Mouse (Mus musculus) stomach, postnatal 0 days (tissue): ENCODE results near the gene Aplp2. TPM values are rescaled to one million over a fixed set of nuclear protein-coding genes. Genes with fewer than 3 reads are reported as not detected.
A peak's percentile ranks its signal among the peaks of the same experiment; 100 is the strongest.

ENCODE experiments used
- ATAC-seq: fragments of 200-750 bp; cut with Nextera tagmentation; 2 replicates; pipeline ENCODE4 v1.8.0; 2017; ENCODE audit not compliant: low FRiP score, low TSS enrichment
- DNase-seq: peaks from one replicate; pipeline ENCODE4 v3.0.0-alpha.2; 2016; ENCODE audit warnings: low spot score
- H3K27ac ChIP-seq: fragments of 300-500 bp; sonication (generic); replicated peaks from 2 replicates; pipeline ENCODE4 v1.5.1; 2014; ENCODE audit warnings: mild to moderate bottlenecking, control low read depth
- H3K27me3 ChIP-seq: fragments of 300-500 bp; sonication (generic); 2 replicates; pipeline ENCODE4 v1.6.1; 2014; ENCODE audit warnings: low read length; ENCODE audit not compliant: control insufficient read depth, insufficient read depth
- H3K36me3 ChIP-seq: fragments of 300-500 bp; sonication (generic); 2 replicates; pipeline ENCODE4 v1.6.1; 2014; ENCODE audit warnings: low read length, mixed read lengths; ENCODE audit not compliant: control insufficient read depth, insufficient read depth
- H3K4me1 ChIP-seq: fragments of 300-500 bp; sonication (generic); replicated peaks from 2 replicates; pipeline ENCODE4 v1.6.1; 2014; ENCODE audit warnings: antibody characterized with exemption; ENCODE audit not compliant: control insufficient read depth, insufficient read depth
- H3K4me2 ChIP-seq: fragments of 300-500 bp; sonication (generic); replicated peaks from 2 replicates; pipeline ENCODE4 v1.6.1; 2014; ENCODE audit warnings: low read depth, mild to moderate bottlenecking, control low read depth, moderate library complexity
- H3K4me3 ChIP-seq: fragments of 300-500 bp; sonication (generic); 2 replicates; pipeline ENCODE4 v1.5.1; 2014; ENCODE audit warnings: low read depth, low read length, control low read depth
- H3K9ac ChIP-seq: fragments of 300-500 bp; sonication (generic); 2 replicates; pipeline ENCODE4 v1.6.1; 2014; ENCODE audit warnings: mild to moderate bottlenecking, low read length, control low read depth, mixed read lengths
- H3K9me3 ChIP-seq: fragments of 300-500 bp; sonication (generic); 2 replicates; pipeline ENCODE4 v1.6.1; 2016; ENCODE audit warnings: low read length; ENCODE audit not compliant: control insufficient read depth
- CTCF ChIP-seq: IDR thresholded peaks from 2 replicates; pipeline ENCODE4 v1.5.1; 2016; ENCODE audit warnings: antibody characterized with exemption, low read depth, mild to moderate bottlenecking, moderate library complexity
- EP300 ChIP-seq: optimal IDR thresholded peaks from 2 replicates; pipeline ENCODE3; 2016; ENCODE audit warnings: antibody characterized with exemption
- WGBS: fragments of 180-500 bp; shearing (Covaris S2); extraction: QIAGEN DNeasy Blood & Tissue Kit; methylation state at CpG from one replicate; pipeline ENCODE4 v1.1.7; 2014; 5-methylcytosine and 5-hydroxymethylcytosine counted together
- polyA plus RNA-seq: library from polyadenylated mRNA; unstranded; fragments of >200 nt; fragmentation: Nextera tagmentation; extraction: Ambion mirVana; gene quantifications from 2 replicates; pipeline ENCODE4 v1.2.1, GENCODE M21; 2015

Gene Aplp2
- polyA plus RNA-seq, 1 experiment from 2014 or later: 187 TPM

DNA sequence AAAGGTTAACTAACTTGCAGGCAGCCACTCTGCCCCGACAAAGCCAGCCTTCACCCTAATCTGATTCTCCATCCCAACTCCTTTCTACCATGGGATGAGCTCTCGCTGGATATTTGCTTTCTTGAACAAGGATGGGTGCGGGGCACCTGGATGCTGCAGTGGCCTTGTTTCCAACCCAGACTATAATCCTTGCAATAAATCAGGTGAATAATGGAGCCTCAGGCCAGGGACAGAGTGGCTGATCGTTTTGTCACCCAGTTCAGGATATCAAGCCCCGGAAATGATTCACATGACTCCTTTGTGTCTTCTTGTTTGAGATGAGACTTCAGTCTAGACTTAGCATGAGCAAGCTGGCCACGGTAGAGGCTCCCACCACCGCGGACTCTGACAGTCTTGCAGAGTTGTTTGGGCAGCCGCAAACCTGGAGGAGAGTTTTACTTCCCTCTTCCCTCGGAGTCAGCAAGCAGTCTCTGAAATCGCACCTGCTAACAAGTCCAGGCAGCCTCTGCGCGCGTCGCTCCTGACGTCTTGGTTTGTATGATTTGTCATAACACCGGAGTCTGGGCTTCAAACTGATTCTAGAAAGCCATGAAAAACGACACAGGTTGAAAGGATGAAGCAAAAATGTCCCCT, 31.8 kb upstream of the Aplp2 start:
- H3K27me3 ChIP-seq: no peaks in the 10 kb centered on the region
- no peaks in the 10 kb centered on the region for H3K4me1 ChIP-seq
- DNase-seq (no peak), ATAC-seq (no peak)
- H3K9ac ChIP-seq: no peak overlapping the region
- H3K36me3 ChIP-seq: no peaks in the 10 kb centered on the region
- H3K4me2 ChIP-seq: no peak overlapping the region
- 46% methylated on average over 18 of the region's 18 CpGs for WGBS
- no peak overlapping the region for H3K4me3 ChIP-seq
- H3K27ac ChIP-seq: no peak overlapping the region
- TF ChIP-seq EP300 (no peak), CTCF (no peak)
- no peaks in the 10 kb centered on the region for H3K9me3 ChIP-seq

DNA sequence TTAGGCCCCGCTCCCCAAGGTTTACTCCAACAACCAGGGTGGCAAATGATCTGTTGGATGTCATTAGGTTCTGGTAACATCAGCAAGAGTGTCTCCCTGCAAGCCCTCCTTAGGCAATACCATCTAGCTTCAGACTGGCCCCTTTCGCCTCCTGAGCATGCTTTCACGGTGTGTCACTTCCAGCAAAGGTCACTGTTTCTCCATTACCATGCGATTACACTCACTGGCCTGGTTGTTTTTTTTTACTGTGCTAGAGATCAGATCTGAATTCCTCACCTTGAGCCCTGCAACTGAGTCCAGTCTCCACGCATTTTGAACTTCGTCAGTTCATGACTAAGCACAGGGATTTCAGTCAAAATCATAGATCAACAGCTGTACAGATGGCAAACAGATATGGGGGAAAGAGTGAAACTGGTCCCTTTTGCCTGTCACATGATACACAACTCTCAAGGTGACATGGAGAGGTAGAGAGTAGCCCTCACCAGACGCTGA, 29.6 kb upstream of the Aplp2 start:
- no peak overlapping the region for H3K4me3 ChIP-seq
- 69% methylated on average over 7 of the region's 7 CpGs for WGBS
- H3K9ac ChIP-seq: no peak overlapping the region
- no peaks in the 10 kb centered on the region for H3K9me3 ChIP-seq
- H3K27ac ChIP-seq: 0 out of 2 replicates have a peak overlapping the region, but pooled peaks have one; percentile 2
- no peaks in the 10 kb centered on the region for H3K4me1 ChIP-seq
- H3K27me3 ChIP-seq: no peaks in the 10 kb centered on the region
- DNase-seq (no peak), ATAC-seq (0 out of 2 replicates have a peak, but pooled peaks have one; percentile 25)
- no peak for TF ChIP-seq CTCF
- TF ChIP-seq EP300: no peak
- H3K36me3 ChIP-seq: no peaks in the 10 kb centered on the region
- H3K4me2 ChIP-seq: no peak overlapping the region

DNA sequence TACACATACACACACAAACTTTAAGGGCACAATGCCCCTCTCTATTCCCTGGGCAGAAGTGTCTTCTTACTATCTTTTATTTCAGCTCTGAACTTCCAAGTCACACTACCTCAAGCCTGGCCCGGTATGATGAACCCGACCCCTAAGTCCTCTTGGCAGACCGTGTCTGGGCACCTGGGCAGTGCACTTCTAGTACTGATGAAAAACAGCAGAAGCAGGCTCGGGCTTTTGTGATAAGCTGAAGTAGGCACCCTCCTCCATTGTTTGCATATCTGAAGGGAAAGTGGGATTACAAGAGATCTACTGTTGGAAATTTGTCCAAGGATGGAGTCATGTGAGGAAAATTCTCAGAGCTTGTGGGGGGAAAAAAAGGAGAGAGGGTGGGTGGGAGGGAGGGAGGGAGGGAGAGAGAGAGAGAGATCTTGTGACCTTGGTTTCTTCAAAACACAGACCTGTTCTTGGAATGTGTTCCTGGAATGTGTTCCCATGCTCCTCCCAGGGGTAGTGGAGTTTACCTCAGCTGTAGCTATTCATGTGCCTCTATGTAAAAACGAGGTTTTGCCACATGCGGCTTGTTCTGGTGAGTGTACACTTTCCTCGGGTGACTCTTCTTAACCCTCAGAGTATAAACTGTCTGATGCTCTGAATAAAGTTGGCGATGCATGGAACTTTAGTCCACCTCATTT, 29.1 kb upstream of the Aplp2 start:
- no peak for TF ChIP-seq CTCF
- no peak for TF ChIP-seq EP300
- H3K9me3 ChIP-seq: no peaks in the 10 kb centered on the region
- no peaks in the 10 kb centered on the region for H3K36me3 ChIP-seq
- H3K9ac ChIP-seq: no peak overlapping the region
- no peak overlapping the region for H3K4me3 ChIP-seq
- H3K27me3 ChIP-seq: no peaks in the 10 kb centered on the region
- DNase-seq (no peak), ATAC-seq (peak; percentile 63; the same call in 1 of the 2 replicates)
- H3K27ac ChIP-seq: 0 out of 2 replicates have a peak overlapping the region, but pooled peaks have one; percentile 2
- WGBS: 51% methylated on average over 8 of the region's 8 CpGs
- H3K4me1 ChIP-seq: peaks cover under 1% of the 10 kb centered on the region; the same call in 1 of the 2 replicates
- H3K4me2 ChIP-seq: no peak overlapping the region

DNA sequence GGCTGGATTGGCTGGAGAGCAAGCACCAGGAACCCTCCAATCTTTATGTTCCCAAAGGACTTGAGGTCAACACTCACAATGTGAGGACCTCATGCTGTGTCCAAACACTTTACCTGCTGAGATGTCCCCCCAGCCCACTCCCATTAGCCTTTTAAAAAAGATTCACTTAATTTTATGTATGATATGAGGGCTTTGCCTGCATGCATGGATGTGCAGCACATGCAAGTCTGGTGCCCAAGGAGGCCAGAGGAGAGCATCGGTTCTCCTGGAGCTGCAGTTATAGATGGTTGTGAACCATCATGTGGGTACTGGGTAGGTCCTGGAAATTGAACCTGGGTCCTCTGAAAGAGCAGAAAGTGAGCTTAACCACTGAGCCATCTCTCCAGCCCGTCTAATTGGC, 27.9 kb upstream of the Aplp2 start:
- no peak for DNase-seq
- ATAC-seq: no peak
- Histone ChIP-seq H3K4me1 (peaks cover 3% of the 10 kb centered on the region; the same call in 1 of the 2 replicates), H3K4me3 (no peak overlapping the region), H3K36me3 (no peaks in the 10 kb centered on the region), H3K4me2 (no peak overlapping the region), H3K9me3 (no peaks in the 10 kb centered on the region), H3K27me3 (no peaks in the 10 kb centered on the region), H3K27ac (no peak overlapping the region), H3K9ac (no peak overlapping the region)
- 86% methylated on average over 2 of the region's 2 CpGs for WGBS
- TF ChIP-seq EP300: no peak

DNA sequence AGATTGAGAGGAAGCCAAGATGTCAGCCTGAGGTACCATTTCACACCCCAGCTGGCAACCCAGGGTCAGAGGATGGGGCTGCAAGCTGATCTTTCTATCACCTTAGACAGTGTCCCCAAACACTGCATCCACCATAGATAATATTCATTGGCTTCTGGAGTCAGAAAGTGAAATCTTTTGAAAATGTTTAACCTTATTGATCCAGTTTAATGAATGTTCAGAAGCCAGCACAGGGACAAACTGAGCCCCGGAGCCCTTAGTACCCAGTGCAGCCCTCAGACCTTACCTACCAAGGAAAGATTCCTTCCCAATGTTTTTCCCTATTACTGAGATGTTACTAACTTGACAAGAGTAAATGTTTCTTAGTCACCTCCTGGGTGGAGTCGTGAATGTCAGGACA, 26.9 kb upstream of the Aplp2 start:
- no peak overlapping the region for H3K9ac ChIP-seq
- H3K4me2 ChIP-seq: no peak overlapping the region
- no peaks in the 10 kb centered on the region for H3K27me3 ChIP-seq
- TF ChIP-seq EP300: no peak
- no peak for TF ChIP-seq CTCF
- H3K4me3 ChIP-seq: no peak overlapping the region
- H3K4me1 ChIP-seq: peaks cover 3% of the 10 kb centered on the region; the same call in 1 of the 2 replicates
- ATAC-seq (no peak), DNase-seq (no peak)
- WGBS: 56% methylated on average over 2 of the region's 2 CpGs
- H3K27ac ChIP-seq: no peak overlapping the region
- no peaks in the 10 kb centered on the region for H3K36me3 ChIP-seq
- no peaks in the 10 kb centered on the region for H3K9me3 ChIP-seq

DNA sequence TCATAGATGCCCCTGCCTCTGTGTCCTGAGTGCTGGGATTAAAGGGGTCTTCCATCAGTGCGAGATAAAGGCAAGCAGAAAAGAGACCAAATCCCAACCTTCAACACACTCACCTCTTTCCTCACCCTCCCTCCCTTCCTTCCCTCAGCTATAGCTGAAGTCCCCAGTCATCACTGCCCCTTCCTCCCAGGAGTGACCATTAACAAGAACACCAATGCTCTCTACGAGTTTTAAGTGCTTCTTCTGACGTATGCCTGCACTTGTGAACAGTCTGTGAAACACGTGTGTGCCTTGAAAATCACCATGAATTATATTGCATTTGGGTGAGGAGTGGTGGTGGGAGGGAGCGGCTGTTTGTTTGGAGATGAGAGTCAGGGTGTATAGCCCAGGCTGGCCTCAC, 24.5 kb upstream of the Aplp2 start:
- H3K27ac ChIP-seq: no peak overlapping the region
- no peak overlapping the region for H3K4me2 ChIP-seq
- peaks cover 3% of the 10 kb centered on the region; the same call in 1 of the 2 replicates for H3K4me1 ChIP-seq
- H3K27me3 ChIP-seq: no peaks in the 10 kb centered on the region
- H3K9ac ChIP-seq: no peak overlapping the region
- no peak for TF ChIP-seq CTCF
- TF ChIP-seq EP300: no peak
- H3K9me3 ChIP-seq: no peaks in the 10 kb centered on the region
- H3K4me3 ChIP-seq: no peak overlapping the region
- ATAC-seq (no peak), DNase-seq (no peak)
- WGBS: 77% methylated on average over 5 of the region's 5 CpGs
- no peaks in the 10 kb centered on the region for H3K36me3 ChIP-seq
